Mouse (Mus musculus) ovary, adult 2 months (tissue): Measurements from ENCODE around the gene Kif12. TPM values are rescaled to one million over a fixed set of nuclear protein-coding genes. Genes with fewer than 3 reads are reported as not detected.

ENCODE experiments used
- polyA plus RNA-seq: library from polyadenylated mRNA; depleted of rRNA; stranded (reverse); fragments of >200 nt; gene quantifications from 2 replicates; pipeline ENCODE4 v1.2.3, GENCODE M21; 2012; rRNA removed

The Kif12 gene
- 1.9 and 3.3 TPM in 2 replicates for polyA plus RNA-seq

GRCm38 (mm10) chr4:63171969-63172685 lies at the start of gene Kif12:
Gene Kif12 (minus strand): TSS chr4:63172131.

GRCm38 (mm10) chr4:63213907-63214621 lies 42.1 kb upstream of the Kif12 start, which contains the start of gene Col27a1:
Gene Col27a1 (plus strand): TSS chr4:63214004.

DNA sequence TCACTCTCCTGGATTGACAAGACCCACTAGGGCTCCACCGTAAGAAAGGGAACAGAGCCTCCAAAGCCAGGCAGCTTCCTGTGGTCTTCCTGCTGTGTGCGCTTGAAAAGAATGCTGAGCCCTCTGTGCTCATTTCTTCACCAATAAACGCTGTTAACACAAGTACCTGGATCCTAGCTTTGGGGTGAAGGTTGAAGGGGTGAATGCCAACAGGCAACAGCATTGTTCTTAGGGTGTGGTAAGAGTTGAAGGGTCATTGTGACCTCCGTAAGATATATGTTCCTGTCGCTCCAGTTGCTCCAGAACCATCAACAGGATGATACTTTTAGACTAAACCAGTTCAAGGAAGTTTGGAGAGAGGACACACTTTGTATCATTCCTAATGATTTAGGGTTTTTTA lies 17.2 kb downstream of the Kif12 start, which contains the start of gene Ambp:
Gene Ambp (minus strand): TSS at position 101 of the 400 bp plus-strand sequence.

Other genes with a start within 250 kb of the Kif12 start
- gene Zfp618, start 206.6 kb downstream of the Kif12 start, polyA plus RNA-seq = 25.5 and 27.4 TPM in 2 replicates
- gene Ambp, start 17.3 kb downstream of the Kif12 start, polyA plus RNA-seq = 0.36 and 1.1 TPM in 2 replicates
- 35.4 and 41.4 TPM in 2 replicates for gene Col27a1, start 41.9 kb upstream of the Kif12 start, polyA plus RNA-seq
- 4.0 and 7.1 TPM in 2 replicates for gene Orm1, start 172.4 kb upstream of the Kif12 start, polyA plus RNA-seq
- gene Orm3, start 184.0 kb upstream of the Kif12 start, polyA plus RNA-seq = not detected in 2 replicates
- gene Orm2, start 190.3 kb upstream of the Kif12 start, polyA plus RNA-seq = 0.35 TPM in 1 of 2 replicates, not detected in the other
- gene Akna, start 231.2 kb upstream of the Kif12 start, polyA plus RNA-seq = 6.2 and 8.6 TPM in 2 replicates